Mouse (Mus musculus) stomach, postnatal 0 days (tissue): ENCODE data around the gene Slc10a1.

Source experiments
- CTCF ChIP-seq: IDR thresholded peaks from 2 replicates; pipeline ENCODE4 v1.5.1; 2016; ENCODE audit warnings: antibody characterized with exemption, low read depth, mild to moderate bottlenecking, moderate library complexity
- EP300 ChIP-seq: optimal IDR thresholded peaks from 2 replicates; pipeline ENCODE3; 2016; ENCODE audit warnings: antibody characterized with exemption

DNA sequence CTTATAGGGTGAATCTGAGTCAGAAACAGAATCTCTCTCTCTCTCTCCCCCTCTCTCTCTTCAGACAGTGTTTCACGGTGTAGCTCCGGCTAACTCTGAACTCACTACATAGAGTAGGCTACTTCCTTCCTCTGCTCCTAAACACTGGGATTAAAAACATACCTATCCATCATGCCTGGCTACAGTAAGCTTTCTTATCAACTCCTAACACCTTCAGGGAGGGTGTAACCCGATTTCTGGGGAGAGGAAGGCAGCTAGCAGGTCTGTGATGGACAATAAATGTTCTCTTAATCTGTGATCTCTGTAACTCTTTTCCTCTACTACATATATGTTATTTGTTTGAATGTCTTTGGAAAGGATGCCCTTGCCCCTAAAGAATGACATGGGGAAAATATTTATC lies 25.1 kb downstream of the Slc10a1 start:
- TF ChIP-seq EP300 (no peak), CTCF (no peak)
